Comparison of ENCODE assay signal across 12 mouse cellular contexts in genomic region chr2:166457381-166458172, GRCm38 (mm10).
A peak's percentile ranks its signal among the peaks of the same experiment; 100 is the strongest.
DNase-seq lines count a peak whose midpoint lies in the region; ATAC-seq lines count a peak whose summit lies in the region.
"Had no signal": no experiment of that assay in that cellular context is flagged by ENCODE, and none has a peak within 500 bp of the region (broad histone marks: within the 10 kb centered on the region; RNA-seq: fewer than 3 reads in every experiment).

No protein-coding gene starts in this region.

- 69% methylated on average over 16 of the region's 16 CpGs for WGBS in heart, embryonic 10.5 days
- 69% methylated on average over 16 of the region's 16 CpGs for WGBS in midbrain, embryonic 16.5 days

- no peak overlapping the region for H3K9ac ChIP-seq in midbrain, embryonic 16.5 days (ENCODE audit: low read depth, low read length)
- H3K9ac ChIP-seq: forebrain, embryonic 13.5 days had no signal

- no peak overlapping the region for H3K4me3 ChIP-seq in heart, embryonic 10.5 days
- H3K4me3 ChIP-seq in midbrain, embryonic 16.5 days (ENCODE audit: low read depth, low read length) = no peak overlapping the region
- H3K4me3 ChIP-seq: forebrain, embryonic 13.5 days had no signal

- intact Hi-C loops in heart, postnatal 14 days (cut with DNase I) = no loop called here

- no peaks in the 10 kb centered on the region for H3K36me3 ChIP-seq in heart, embryonic 10.5 days
- no peaks in the 10 kb centered on the region for H3K36me3 ChIP-seq in splenic B cell, adult 2 months (ENCODE audit: control insufficient read depth, insufficient read depth, low read length, poor library complexity, severe bottlenecking)
- no peaks in the 10 kb centered on the region for H3K36me3 ChIP-seq in midbrain, embryonic 16.5 days (ENCODE audit: control insufficient read depth, insufficient read depth, low read length)

- H3K9me3 ChIP-seq in heart, embryonic 10.5 days = no peaks in the 10 kb centered on the region
- no peaks in the 10 kb centered on the region for H3K9me3 ChIP-seq in midbrain, embryonic 16.5 days (replicated peaks; ENCODE audit: control insufficient read depth, low read length, poor library complexity, severe bottlenecking)
- H3K9me3 ChIP-seq: forebrain, embryonic 13.5 days had no signal

- H3K4me2 ChIP-seq in midbrain, embryonic 16.5 days (ENCODE audit: low read length) = no peak overlapping the region
- H3K4me2 ChIP-seq: forebrain, embryonic 13.5 days had no signal

- ATAC-seq in inflammation-experienced regulatory T-cells, adult 6 months = peak; percentile 60
- no peak for ATAC-seq in midbrain, embryonic 16.5 days
- ATAC-seq: forebrain, embryonic 13.5 days had no signal

- H3K27ac ChIP-seq in heart, embryonic 10.5 days = peak overlapping the region; percentile 42; the same call in 1 of the 2 replicates
- H3K27ac ChIP-seq in midbrain, embryonic 16.5 days (ENCODE audit: low read length) = no peak overlapping the region
- H3K27ac ChIP-seq: forebrain, embryonic 13.5 days had no signal

- H3K4me1 ChIP-seq in heart, embryonic 10.5 days = peaks cover 39% of the 10 kb centered on the region
- H3K4me1 ChIP-seq in midbrain, embryonic 16.5 days (ENCODE audit: control insufficient read depth, insufficient read depth, low read length) = no peaks in the 10 kb centered on the region
- H3K4me1 ChIP-seq: forebrain, embryonic 13.5 days had no signal

- DNase-seq in heart, embryonic 10.5 days (ENCODE audit: low spot score) = no peak
- no peak for DNase-seq in heart, postnatal 14 days
- peak; percentile 28 to 53 for DNase-seq in spleen, adult 18-20 months
- no peak for DNase-seq in spleen, adult 12 weeks (ENCODE audit: low spot score)
- DNase-seq in splenic B cell, adult 2 months (ENCODE audit: low read depth, low spot score) = peak; percentile 70
- DNase-seq in urinary bladder, postnatal 10 days (ENCODE audit: low spot score) = no peak
- DNase-seq: cerebellum, postnatal 14 days; gastrocnemius, postnatal 25 days; kidney, adult 8-10 months had no signal

- H3K27me3 ChIP-seq in heart, embryonic 10.5 days (ENCODE audit: insufficient read depth, poor library complexity, severe bottlenecking) = no peaks in the 10 kb centered on the region
- H3K27me3 ChIP-seq in splenic B cell, adult 2 months (ENCODE audit: control insufficient read depth, insufficient read depth, low read length, poor library complexity, severe bottlenecking) = no peaks in the 10 kb centered on the region
- no peaks in the 10 kb centered on the region for H3K27me3 ChIP-seq in midbrain, embryonic 16.5 days (ENCODE audit: control insufficient read depth, insufficient read depth, low read depth, low read length)
- H3K27me3 ChIP-seq: forebrain, embryonic 13.5 days had no signal

Comparison
In these comparisons a context has a peak if more than half of its experiments do, and no peak if none do; other contexts are left out.
1. DNase-seq: peak in spleen, adult 18-20 months (2 of 2) and splenic B cell, adult 2 months (single experiment); none in heart, embryonic 10.5 days (single experiment), heart, postnatal 14 days (0 of 2), spleen, adult 12 weeks (single experiment) and urinary bladder, postnatal 10 days (single experiment).